Mouse (Mus musculus) liver, postnatal 0 days (tissue): ENCODE data around the gene 2010111I01Rik. TPM values are rescaled to one million over a fixed set of nuclear protein-coding genes. Genes with fewer than 3 reads are reported as not detected.

Experiments
- ATAC-seq: fragments of 200-750 bp; cut with Nextera tagmentation; 2 replicates; pipeline ENCODE4 v1.8.0; 2017; ENCODE audit warnings: mild to moderate bottlenecking, moderate library complexity
- DNase-seq: peaks from one replicate; pipeline ENCODE4 v3.0.0-alpha.2; 2016
- H3K27ac ChIP-seq: fragments of 300-500 bp; sonication (generic); 2 replicates; pipeline ENCODE4 v1.5.1; 2014; ENCODE audit warnings: antibody characterized with exemption, moderate library complexity, mild to moderate bottlenecking, low read depth
- H3K27me3 ChIP-seq: fragments of 300-500 bp; sonication (generic); 2 replicates; pipeline ENCODE4 v1.6.1; 2014; ENCODE audit warnings: low read length, control low read depth, mixed read lengths; ENCODE audit not compliant: insufficient read depth
- H3K36me3 ChIP-seq: fragments of 300-500 bp; sonication (generic); replicated peaks from 2 replicates; pipeline ENCODE4 v1.6.1; 2014; ENCODE audit warnings: mild to moderate bottlenecking, control low read depth, low read length, moderate library complexity, mixed read lengths; ENCODE audit not compliant: insufficient read depth
- H3K4me1 ChIP-seq: fragments of 300-500 bp; sonication (generic); 2 replicates; pipeline ENCODE4 v1.6.1; 2014; ENCODE audit warnings: antibody characterized with exemption, mild to moderate bottlenecking, control low read depth; ENCODE audit not compliant: insufficient read depth
- H3K4me2 ChIP-seq: fragments of 300-500 bp; sonication (generic); 2 replicates; pipeline ENCODE4 v1.6.1; 2014; ENCODE audit warnings: low read depth, mild to moderate bottlenecking, low read length, moderate library complexity, mixed read lengths
- H3K4me3 ChIP-seq: fragments of 300-500 bp; sonication (generic); 2 replicates; pipeline ENCODE4 v1.5.1; 2014; ENCODE audit warnings: low read depth, low read length
- H3K9ac ChIP-seq: fragments of 300-500 bp; sonication (generic); replicated peaks from 2 replicates; pipeline ENCODE4 v1.6.1; 2014; ENCODE audit warnings: mild to moderate bottlenecking, moderate library complexity
- H3K9me3 ChIP-seq: fragments of 300-500 bp; sonication (generic); 2 replicates; pipeline ENCODE4 v1.6.1; 2016; ENCODE audit warnings: mild to moderate bottlenecking, control low read depth, low read length, mixed read lengths
- CTCF ChIP-seq: sonication (generic); IDR thresholded peaks from 2 replicates; pipeline ENCODE4 v1.5.1; 2016; ENCODE audit warnings: antibody characterized with exemption, low read depth
- EP300 ChIP-seq: IDR thresholded peaks from 2 replicates; pipeline ENCODE4 v1.6.1; 2016; ENCODE audit warnings: antibody characterized with exemption, low read depth, mild to moderate bottlenecking
- WGBS: fragments of 180-500 bp; shearing (Covaris S2); extraction: QIAGEN DNeasy Blood & Tissue Kit; methylation state at CpG from one replicate; pipeline ENCODE4 v1.1.7; 2014; ENCODE audit not compliant: insufficient replicate concordance; 5-methylcytosine and 5-hydroxymethylcytosine counted together
- microRNA counts: library from miRNA; unstranded; fragments of <30 nt; microRNA quantifications from one replicate; lab custom pipeline; 2015
- microRNA-seq: library from miRNA; unstranded; fragments of <30 nt; microRNA quantifications from one replicate; pipeline ENCODE4, GENCODE M21; 2016
- polyA plus RNA-seq: library from polyadenylated mRNA; unstranded; fragments of >200 nt; fragmentation: Nextera tagmentation; extraction: Ambion mirVana; gene quantifications from 2 replicates; pipeline ENCODE4 v1.2.1, GENCODE M21; 2015

The 2010111I01Rik gene
- polyA plus RNA-seq, 1 experiment from 2014 or later = 22.9 TPM

GRCm38 (mm10) chr13:63356101-63356500 lies 391.4 kb downstream of the 2010111I01Rik start:
- no peak overlapping the region for H3K9ac ChIP-seq

GRCm38 (mm10) chr13:63356558-63356957 lies 391.9 kb downstream of the 2010111I01Rik start:
- ATAC-seq (no peak), DNase-seq (peak; percentile 44)
- Histone ChIP-seq H3K9ac (no peak overlapping the region), H3K4me1 (no peaks in the 10 kb centered on the region), H3K36me3 (no peaks in the 10 kb centered on the region), H3K4me2 (no peak overlapping the region), H3K27ac (no peak overlapping the region), H3K4me3 (no peak overlapping the region), H3K27me3 (no peaks in the 10 kb centered on the region), H3K9me3 (no peaks in the 10 kb centered on the region)
- no peak for TF ChIP-seq EP300
- TF ChIP-seq CTCF = peak; percentile 87
- 34% methylated on average over 3 of the region's 3 CpGs for WGBS

More at GRCm38 (mm10) chr13:63356101-63356500, 391.4 kb downstream of the 2010111I01Rik start:
- no peaks in the 10 kb centered on the region for H3K4me1 ChIP-seq
- H3K4me2 ChIP-seq = no peak overlapping the region
- no peaks in the 10 kb centered on the region for H3K36me3 ChIP-seq
- ATAC-seq (no peak), DNase-seq (no peak)
- TF ChIP-seq CTCF (no peak), EP300 (no peak)
- H3K27ac ChIP-seq = no peak overlapping the region
- H3K9me3 ChIP-seq = no peaks in the 10 kb centered on the region
- WGBS = 91% methylated on average over 4 of the region's 4 CpGs
- no peaks in the 10 kb centered on the region for H3K27me3 ChIP-seq
- no peak overlapping the region for H3K4me3 ChIP-seq

- 87% methylated on average over 4 of the region's 4 CpGs for WGBS
- Histone ChIP-seq H3K9me3 (no peaks in the 10 kb centered on the region), H3K27me3 (no peaks in the 10 kb centered on the region), H3K36me3 (no peaks in the 10 kb centered on the region), H3K4me2 (no peak overlapping the region), H3K4me1 (no peaks in the 10 kb centered on the region), H3K9ac (no peak overlapping the region), H3K4me3 (no peak overlapping the region), H3K27ac (no peak overlapping the region)
- ATAC-seq (no peak), DNase-seq (no peak)
- no peak for TF ChIP-seq CTCF
- no peak for TF ChIP-seq EP300
Observed at GRCm38 (mm10) chr13:63359393-63359792, 394.7 kb downstream of the 2010111I01Rik start.

- no peak overlapping the region for H3K27ac ChIP-seq
- H3K9ac ChIP-seq = no peak overlapping the region
- ATAC-seq = no peak
- no peaks in the 10 kb centered on the region for H3K9me3 ChIP-seq
- H3K4me2 ChIP-seq = no peak overlapping the region
- WGBS = 73% methylated on average over 4 of the region's 4 CpGs
- H3K36me3 ChIP-seq = no peaks in the 10 kb centered on the region
- DNase-seq = no peak
- no peak overlapping the region for H3K4me3 ChIP-seq
- TF ChIP-seq CTCF (no peak), EP300 (no peak)
- no peaks in the 10 kb centered on the region for H3K27me3 ChIP-seq
- no peaks in the 10 kb centered on the region for H3K4me1 ChIP-seq
Observed at GRCm38 (mm10) chr13:63360111-63360885, 395.6 kb downstream of the 2010111I01Rik start.

- no peak overlapping the region for H3K27ac ChIP-seq
- no peaks in the 10 kb centered on the region for H3K36me3 ChIP-seq
- H3K9me3 ChIP-seq = no peaks in the 10 kb centered on the region
- no peak for ATAC-seq
- no peaks in the 10 kb centered on the region for H3K4me1 ChIP-seq
- no peaks in the 10 kb centered on the region for H3K27me3 ChIP-seq
- H3K4me2 ChIP-seq = no peak overlapping the region
- 41% methylated on average over 3 of the region's 3 CpGs for WGBS
- no peak overlapping the region for H3K9ac ChIP-seq
- TF ChIP-seq EP300 (no peak), CTCF (no peak)
- no peak overlapping the region for H3K4me3 ChIP-seq
- no peak for DNase-seq
Observed at GRCm38 (mm10) chr13:63361755-63362154, 397.1 kb downstream of the 2010111I01Rik start.

- no peak for DNase-seq
Observed at GRCm38 (mm10) chr13:63373460-63374166, 408.9 kb downstream of the 2010111I01Rik start.

More at GRCm38 (mm10) chr13:63373460-63374166, 408.9 kb downstream of the 2010111I01Rik start:
- H3K4me1 ChIP-seq = no peaks in the 10 kb centered on the region
- H3K9ac ChIP-seq = no peak overlapping the region
- no peak for ATAC-seq
- no peaks in the 10 kb centered on the region for H3K36me3 ChIP-seq
- no peaks in the 10 kb centered on the region for H3K9me3 ChIP-seq
- no peak overlapping the region for H3K4me2 ChIP-seq
- no peak overlapping the region for H3K27ac ChIP-seq
- WGBS = 81% methylated on average over 7 of the region's 7 CpGs
- no peak for TF ChIP-seq CTCF
- TF ChIP-seq EP300 = no peak
- no peak overlapping the region for H3K4me3 ChIP-seq
- H3K27me3 ChIP-seq = no peaks in the 10 kb centered on the region

MicroRNAs within 50 kb of the gene (microRNA counts, 519-probe panel; counts per million panel counts)
- 5,686 counts per million, percentile 65 among the panel's probes with 10 or more counts for microRNA mmu-miR-23b (lab: Ali Mortazavi, UCI)
- 4,735 counts per million, percentile 54 among the panel's probes with 10 or more counts for microRNA mmu-miR-24 (lab: Ali Mortazavi, UCI)
- microRNA mmu-miR-27b (lab: Ali Mortazavi, UCI) = 2,953 counts per million, percentile 29 among the panel's probes with 10 or more counts

Small RNAs within 50 kb of the gene (microRNA-seq; reads per million reads assigned to microRNA genes)
- gene Mir23b (23,015 reads per million, percentile 96 among the genes with 10 or more reads in this experiment), gene Mir24-1 (not detected), gene Mir27b (3,058 reads per million, percentile 82 among the genes with 10 or more reads in this experiment), gene Mir3074-1 (not detected)

Other genes starting within 250 kb of the 2010111I01Rik start
- 2.2 and 2.4 TPM in 2 replicates for gene Platr25, start 204.2 kb upstream of the 2010111I01Rik start, polyA plus RNA-seq
- 0.28 and 0.80 TPM in 2 replicates for gene Gm5141, start 179.1 kb upstream of the 2010111I01Rik start, polyA plus RNA-seq
- 0.89 and 1.3 TPM in 2 replicates for gene Fbp2, start 106.5 kb upstream of the 2010111I01Rik start, polyA plus RNA-seq
- gene Fbp1, start 76.6 kb upstream of the 2010111I01Rik start, polyA plus RNA-seq = 2,442 and 2,581 TPM in 2 replicates